Mouse (Mus musculus) cerebellum, postnatal 14 days (tissue): ENCODE results near the gene Zfp740.

Experiments
- DNase-seq, 2 experiments: peaks; one replicate each; pipeline ENCODE4 v3.0.0; 2021; ENCODE audit warnings: mixed read lengths in 2 of 2

Zfp740 gene

DNA sequence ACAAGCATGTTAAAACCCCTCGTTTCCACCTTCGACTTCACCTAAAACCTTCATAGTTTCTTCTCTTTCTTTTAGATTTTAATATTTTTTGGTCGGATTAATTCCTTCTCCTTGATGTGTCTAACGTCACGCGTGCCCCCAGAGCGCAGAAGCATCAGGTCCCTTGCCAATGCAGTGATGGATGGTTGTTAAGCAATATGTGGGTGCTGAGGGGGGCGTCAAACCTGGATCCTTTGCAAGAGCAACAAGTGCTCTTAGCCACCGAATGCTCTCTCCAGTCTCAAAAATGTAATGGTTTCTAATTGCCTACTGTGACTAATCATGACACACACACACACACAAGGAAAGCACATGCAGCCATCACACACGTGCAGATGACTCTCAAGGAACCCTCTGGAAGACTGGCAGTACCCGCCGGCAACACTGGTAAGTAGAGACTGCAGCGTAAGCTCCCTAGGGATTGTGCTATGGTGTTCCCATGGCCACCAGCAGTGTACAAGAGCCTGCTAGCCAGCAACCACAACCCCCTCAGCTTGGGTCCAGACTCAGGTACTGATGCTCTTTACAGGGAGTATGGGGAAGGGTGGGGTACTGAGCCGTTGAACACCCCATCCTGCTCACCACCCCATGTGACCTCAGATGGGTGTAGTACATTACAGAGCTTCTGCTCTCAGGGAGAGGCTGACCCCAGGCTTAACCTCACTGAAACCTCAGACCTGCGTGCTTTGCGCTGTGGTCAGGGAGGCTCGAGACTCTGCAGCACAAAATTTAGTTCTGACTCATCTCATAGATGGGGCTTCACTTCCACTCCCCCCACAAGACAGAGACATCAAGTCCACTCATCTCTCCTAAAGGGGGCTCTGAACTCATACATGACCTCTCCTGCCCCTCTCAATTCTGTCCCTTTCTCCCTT is 27.6 kb downstream of the Zfp740 start:
- DNase-seq = no peak

- DNase-seq = no peak
These were observed 28.7 kb downstream of the Zfp740 start, which contains the start of gene Itgb7 for GRCm38 (mm10) chr15:102231748-102232147. Itgb7 (minus strand) TSS chr15:102231944.

GRCm38 (mm10) chr15:102232764-102233163 is 29.7 kb downstream of the Zfp740 start:
- DNase-seq = no peak

GRCm38 (mm10) chr15:102233896-102234295 is 30.8 kb downstream of the Zfp740 start:
- DNase-seq = no peak

- DNase-seq = no peak
These were observed 32.5 kb downstream of the Zfp740 start for GRCm38 (mm10) chr15:102235371-102236027.

GRCm38 (mm10) chr15:102238543-102239259 is 35.7 kb downstream of the Zfp740 start:
- DNase-seq = no peak

- peak; percentile 82 to 90 for DNase-seq
These were observed 36.2 kb downstream of the Zfp740 start for GRCm38 (mm10) chr15:102239260-102239590.

DNA sequence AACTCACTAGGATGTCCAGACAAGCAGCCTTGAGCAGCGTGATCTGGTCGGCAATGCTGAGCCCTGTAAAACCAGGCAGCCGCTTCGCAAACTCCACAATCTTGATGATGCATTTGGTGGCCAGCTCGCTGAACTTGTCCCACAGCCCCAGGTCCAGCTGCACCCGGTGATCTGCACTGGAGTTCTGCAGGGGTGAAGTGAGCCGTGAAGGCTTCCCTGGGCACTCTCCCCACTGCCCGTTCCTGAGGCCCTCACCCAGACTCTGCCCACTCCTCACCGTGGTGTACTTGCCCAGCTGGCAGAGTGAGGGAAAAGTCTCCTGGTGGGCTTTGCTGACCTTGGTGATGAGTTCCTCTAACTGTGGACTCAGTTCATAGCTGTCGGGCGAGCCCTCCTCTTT is 36.8 kb downstream of the Zfp740 start:
- no peak for DNase-seq

GRCm38 (mm10) chr15:102240607-102241006 is 37.6 kb downstream of the Zfp740 start:
- no peak for DNase-seq

- no peak for DNase-seq
These were observed 39.6 kb downstream of the Zfp740 start for GRCm38 (mm10) chr15:102242404-102243228.

- DNase-seq = no peak
These were observed 40.5 kb downstream of the Zfp740 start for GRCm38 (mm10) chr15:102243229-102244190.

DNA sequence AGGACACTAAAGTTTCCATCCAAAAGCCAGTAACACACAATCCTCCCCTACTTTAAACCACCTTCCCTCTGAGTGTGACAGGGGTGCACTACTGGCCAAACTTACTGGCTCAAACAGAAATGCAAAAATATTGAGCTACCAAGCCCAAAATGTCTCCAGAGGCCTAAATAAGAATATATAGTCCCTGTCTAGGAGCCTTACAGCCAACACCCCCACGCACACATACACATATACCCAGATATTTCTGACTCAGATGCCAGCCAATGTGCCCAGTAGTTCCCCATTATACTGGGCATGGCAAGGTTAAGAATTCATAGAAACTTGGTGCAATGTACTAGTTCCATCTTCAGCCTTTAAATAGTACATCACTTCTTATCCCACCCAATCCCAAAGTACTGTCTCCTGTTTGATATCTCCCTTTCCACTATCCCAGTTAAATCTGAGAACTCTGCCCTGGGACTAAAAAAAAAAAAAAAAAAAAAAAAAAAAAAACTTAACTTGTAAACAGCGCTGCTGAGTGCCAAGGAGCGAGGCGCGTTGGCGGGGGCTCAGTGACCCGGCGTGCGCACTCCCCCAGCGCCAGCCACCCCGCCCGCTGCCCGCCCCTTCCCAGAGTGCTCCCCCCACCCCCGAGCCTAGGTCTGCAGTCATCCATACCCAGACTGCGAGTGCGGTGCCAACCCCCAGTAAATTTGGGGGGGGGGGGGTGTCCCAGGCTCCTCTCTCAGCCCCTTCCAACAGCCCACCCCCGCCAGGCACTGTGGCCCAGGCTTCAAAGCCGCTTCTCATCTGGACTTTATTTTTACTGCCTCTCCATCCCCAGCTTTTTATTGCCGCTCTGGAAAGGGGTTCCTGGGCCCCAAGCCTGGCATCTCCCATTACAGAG is 41.5 kb downstream of the Zfp740 start:
- DNase-seq = no peak

DNA sequence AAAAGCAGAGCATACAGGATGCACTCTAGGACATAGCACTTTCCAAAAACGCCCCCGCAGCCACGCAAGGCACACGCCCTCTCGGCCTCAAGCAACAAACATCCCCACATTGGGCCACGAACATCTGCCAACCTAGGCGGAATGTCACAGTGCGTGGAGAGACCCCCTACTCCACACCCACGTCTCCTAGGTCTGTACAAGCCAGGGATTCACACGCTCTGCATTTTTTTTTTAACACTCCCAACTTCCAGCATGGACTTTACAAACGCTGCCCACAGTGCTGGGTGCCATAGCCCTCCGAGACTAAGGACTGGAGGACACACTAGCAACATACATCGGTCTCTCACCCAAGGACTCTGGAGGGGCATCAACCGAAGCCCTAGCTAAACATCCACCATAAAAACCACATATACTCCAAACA is 42.4 kb downstream of the Zfp740 start:
- no peak for DNase-seq

- DNase-seq = peak; percentile 65 to 71
These were observed 43.1 kb downstream of the Zfp740 start for GRCm38 (mm10) chr15:102245891-102246741.

- DNase-seq = peak; percentile 90 to 92
These were observed 43.8 kb downstream of the Zfp740 start for GRCm38 (mm10) chr15:102246866-102247251.

DNA sequence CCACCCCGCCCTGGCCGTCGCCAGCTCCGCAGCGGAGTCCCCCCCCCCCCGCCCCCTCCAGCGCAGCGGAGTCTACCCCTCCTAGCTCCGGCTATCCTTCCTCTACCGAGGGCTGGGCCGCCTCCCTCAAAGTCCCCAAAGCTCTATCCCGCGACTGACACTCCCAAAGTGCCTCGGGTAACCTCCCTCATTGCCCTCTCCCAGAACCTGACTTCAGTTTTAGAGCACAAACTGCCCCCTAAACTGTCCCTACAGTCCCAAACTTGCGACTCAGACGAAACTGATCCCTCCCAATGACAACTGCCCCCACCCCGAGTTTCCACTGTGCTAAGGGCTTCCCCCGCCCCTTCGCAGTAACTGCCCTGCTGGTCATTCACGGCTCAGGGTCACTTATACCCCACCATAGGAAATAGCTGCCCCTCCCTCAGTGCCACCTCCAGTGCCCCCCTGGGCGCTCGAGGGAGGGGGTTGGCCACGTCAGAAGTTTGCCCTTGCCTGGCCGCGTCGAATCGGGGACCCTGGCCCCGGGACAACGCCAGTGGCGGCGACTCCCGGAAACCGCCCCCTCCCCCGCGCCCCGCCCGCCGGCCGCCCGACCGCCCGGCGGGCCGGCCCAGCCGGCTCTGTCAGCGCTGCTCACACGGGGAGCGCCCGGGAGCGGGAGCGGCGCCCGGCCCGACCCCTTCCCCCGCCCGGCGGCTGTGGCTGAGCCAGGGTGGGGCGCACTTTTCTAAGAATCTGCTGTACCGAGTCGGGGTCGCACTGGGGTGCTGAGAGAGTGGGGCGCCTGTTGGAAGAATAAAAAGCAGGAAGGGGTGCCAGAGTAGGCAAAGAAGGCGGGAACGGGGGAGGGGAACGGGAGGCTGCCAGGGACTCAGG is 44.4 kb downstream of the Zfp740 start:
- DNase-seq = peak; percentile 43 to 52

DNA sequence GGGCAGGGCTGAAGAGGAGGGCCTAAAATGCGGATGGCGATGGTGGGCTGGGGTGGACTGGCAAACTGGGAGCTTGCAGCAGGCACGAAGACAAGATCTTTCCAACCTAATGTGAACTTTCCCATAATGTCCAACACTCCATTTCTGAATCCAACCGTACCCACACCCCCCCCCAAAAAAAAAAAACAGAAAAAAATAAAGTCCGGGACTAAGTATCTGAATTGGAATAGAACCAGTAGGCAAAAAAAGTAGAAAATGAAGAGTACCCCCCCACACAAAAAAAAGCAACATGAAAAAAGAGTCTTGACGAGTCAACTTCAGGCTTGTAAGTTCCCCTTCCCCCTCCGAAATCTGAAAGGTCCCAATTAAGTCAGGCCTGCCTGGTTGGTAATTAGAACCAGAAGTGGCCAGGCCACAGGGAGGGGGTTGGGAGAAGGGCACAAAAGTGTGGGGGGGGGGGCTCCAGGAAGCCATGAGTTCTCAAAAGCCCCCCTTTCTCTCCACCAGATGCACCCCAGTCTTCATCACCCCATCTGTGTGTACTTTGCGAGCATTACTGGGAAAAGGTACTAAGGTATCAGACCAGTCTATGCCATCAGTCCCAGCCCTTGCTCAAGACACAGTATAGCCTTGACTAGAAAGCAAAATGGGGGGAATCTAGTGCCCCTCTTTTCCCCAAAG is 45.2 kb downstream of the Zfp740 start:
- DNase-seq = no peak

DNA sequence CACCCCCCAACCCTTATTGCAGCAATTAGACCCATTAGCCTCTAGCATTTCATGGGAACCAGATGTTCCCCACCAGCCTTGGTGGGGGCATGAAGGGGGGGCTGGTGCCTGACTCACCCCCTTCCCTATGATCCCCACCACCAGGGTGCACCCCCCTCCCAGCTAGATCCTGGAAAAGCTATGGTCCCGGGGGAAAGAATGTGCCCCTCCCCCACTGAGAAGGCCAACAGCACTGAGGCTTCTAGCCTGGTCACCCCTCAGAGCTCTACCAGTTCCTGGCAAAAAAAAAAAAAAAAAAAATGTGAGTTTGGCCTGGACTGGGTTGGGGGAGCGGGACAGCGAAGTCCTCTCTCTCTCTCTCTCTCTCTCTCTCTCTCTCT is 45.8 kb downstream of the Zfp740 start:
- no peak for DNase-seq
